Mouse (Mus musculus) ES-Bruce4 (cell line): ENCODE results near the gene Ccdc60. TPM values are rescaled to one million over a fixed set of nuclear protein-coding genes. Genes with fewer than 3 reads are reported as not detected.

Experiments
- H3K27ac ChIP-seq: 2 replicates; pipeline ENCODE4 v1.5.1; 2012; ENCODE audit warnings: low read length, inconsistent platforms; ENCODE audit not compliant: insufficient read depth
- H3K27me3 ChIP-seq: 2 replicates; pipeline ENCODE4 v1.6.1; 2012; ENCODE audit warnings: mild to moderate bottlenecking, low read length, inconsistent platforms; ENCODE audit not compliant: control insufficient read depth, poor library complexity, insufficient read depth, severe bottlenecking
- H3K36me3 ChIP-seq: 2 replicates; pipeline ENCODE4 v1.6.1; 2012; ENCODE audit warnings: inconsistent platforms, mild to moderate bottlenecking, low read length, moderate library complexity; ENCODE audit not compliant: control insufficient read depth, poor library complexity, insufficient read depth, severe bottlenecking
- H3K4me1 ChIP-seq: one replicate; pipeline ENCODE4 v1.8.1; 2011; ENCODE audit warnings: low read length; ENCODE audit not compliant: control insufficient read depth, insufficient read depth
- H3K4me3 ChIP-seq: 2 replicates; pipeline ENCODE4 v1.5.1; 2011; ENCODE audit warnings: low read depth, mild to moderate bottlenecking, low read length
- H3K9ac ChIP-seq: 2 replicates; pipeline ENCODE4 v1.6.1; 2012; ENCODE audit warnings: low read depth, mild to moderate bottlenecking, inconsistent platforms; ENCODE audit not compliant: poor library complexity, severe bottlenecking
- H3K9me3 ChIP-seq: replicated peaks from 2 replicates; pipeline ENCODE4 v1.6.1; 2012; ENCODE audit warnings: mild to moderate bottlenecking, low read length, inconsistent platforms; ENCODE audit not compliant: control insufficient read depth, poor library complexity, insufficient read depth, severe bottlenecking
- CTCF ChIP-seq: IDR thresholded peaks from one replicate; pipeline ENCODE4 v1.8.1; 2011; ENCODE audit warnings: low read depth, low read length
- EP300 ChIP-seq: IDR thresholded peaks from 2 replicates; pipeline ENCODE4 v1.6.1; 2011; ENCODE audit warnings: low read depth, low read length; ENCODE audit not compliant: insufficient read depth
- POLR2A ChIP-seq: IDR thresholded peaks from one replicate; pipeline ENCODE4 v1.8.1; 2011; ENCODE audit warnings: low read length; ENCODE audit not compliant: insufficient read depth
- polyA plus RNA-seq: library from polyadenylated mRNA; stranded (reverse); fragments of >200 nt; gene quantifications from 2 replicates; pipeline ENCODE4 v1.2.4, GENCODE M21; 2011; ENCODE audit warnings: low read depth; ENCODE audit not compliant: missing spikeins, insufficient read depth, insufficient read length

Ccdc60 gene
- polyA plus RNA-seq, 1 experiment, result 3.0 TPM

DNA sequence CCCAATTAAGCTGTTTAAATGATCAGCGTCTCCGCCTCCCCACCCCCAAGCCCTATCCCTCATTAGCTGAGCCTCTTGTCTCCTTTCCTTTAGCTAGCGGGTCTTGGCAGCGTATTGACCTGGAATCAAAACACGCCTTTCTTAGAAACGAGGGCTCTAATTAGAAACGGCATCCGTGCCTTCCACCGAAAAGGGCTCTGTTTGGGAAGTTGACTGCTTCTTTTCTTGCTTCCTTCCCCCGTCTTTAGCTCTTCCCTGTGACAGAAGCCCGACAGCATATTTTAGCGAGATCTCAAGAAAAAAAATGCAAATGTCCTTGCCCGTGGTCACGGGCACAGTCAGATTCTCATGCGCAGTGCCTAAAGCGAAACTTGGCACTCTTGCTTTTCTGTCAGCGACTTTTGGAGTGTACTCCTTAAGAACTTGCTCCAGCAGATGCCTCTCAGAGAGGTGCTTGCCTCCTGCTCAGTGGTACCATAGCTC lies 10.3 kb downstream of the Ccdc60 start:
- TF ChIP-seq EP300 (no peak), POLR2A (no peak), CTCF (no peak)
- no peaks in the 10 kb centered on the region for H3K27me3 ChIP-seq
- no peaks in the 10 kb centered on the region for H3K4me1 ChIP-seq
- no peaks in the 10 kb centered on the region for H3K36me3 ChIP-seq
- no peak overlapping the region for H3K27ac ChIP-seq
- H3K4me3 ChIP-seq, result no peak overlapping the region
- H3K9me3 ChIP-seq, result peaks cover 5% of the 10 kb centered on the region; the same call in 1 of the 2 replicates
- no peak overlapping the region for H3K9ac ChIP-seq

GRCm38 (mm10) chr5:116277951-116278350 lies 10.8 kb downstream of the Ccdc60 start:
- H3K27me3 ChIP-seq, result no peaks in the 10 kb centered on the region
- no peak for TF ChIP-seq POLR2A
- no peak for TF ChIP-seq CTCF
- no peak for TF ChIP-seq EP300
- no peaks in the 10 kb centered on the region for H3K36me3 ChIP-seq
- H3K9ac ChIP-seq, result no peak overlapping the region
- no peaks in the 10 kb centered on the region for H3K4me1 ChIP-seq
- H3K9me3 ChIP-seq, result peaks cover 5% of the 10 kb centered on the region; the same call in 1 of the 2 replicates
- no peak overlapping the region for H3K27ac ChIP-seq
- no peak overlapping the region for H3K4me3 ChIP-seq

DNA sequence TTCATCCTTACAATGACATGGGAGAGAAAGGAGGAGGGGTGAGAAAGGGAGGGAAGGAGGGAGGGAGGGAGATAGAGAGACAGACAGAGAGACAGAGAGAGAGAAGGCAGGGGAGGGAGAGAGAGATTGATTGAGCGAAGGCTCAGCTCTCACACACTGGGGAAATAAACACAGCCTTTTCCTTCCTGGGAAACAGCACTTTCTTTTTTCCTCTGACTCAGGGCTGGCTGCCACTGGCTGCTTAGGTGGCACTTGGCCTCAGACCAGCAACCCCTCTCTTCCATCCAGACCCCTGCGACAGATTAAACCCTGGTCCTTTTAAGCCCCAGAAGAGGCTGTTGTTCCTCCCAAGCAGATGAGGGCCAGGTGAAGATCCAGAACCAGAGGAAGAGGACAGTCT lies 14.0 kb downstream of the Ccdc60 start:
- Histone ChIP-seq H3K4me1 (no peaks in the 10 kb centered on the region), H3K27me3 (no peaks in the 10 kb centered on the region), H3K4me3 (no peak overlapping the region), H3K9ac (no peak overlapping the region), H3K9me3 (peaks cover 5% of the 10 kb centered on the region; the same call in 1 of the 2 replicates), H3K36me3 (no peaks in the 10 kb centered on the region), H3K27ac (no peak overlapping the region)
- no peak for TF ChIP-seq EP300
- TF ChIP-seq POLR2A, result no peak
- no peak for TF ChIP-seq CTCF

DNA sequence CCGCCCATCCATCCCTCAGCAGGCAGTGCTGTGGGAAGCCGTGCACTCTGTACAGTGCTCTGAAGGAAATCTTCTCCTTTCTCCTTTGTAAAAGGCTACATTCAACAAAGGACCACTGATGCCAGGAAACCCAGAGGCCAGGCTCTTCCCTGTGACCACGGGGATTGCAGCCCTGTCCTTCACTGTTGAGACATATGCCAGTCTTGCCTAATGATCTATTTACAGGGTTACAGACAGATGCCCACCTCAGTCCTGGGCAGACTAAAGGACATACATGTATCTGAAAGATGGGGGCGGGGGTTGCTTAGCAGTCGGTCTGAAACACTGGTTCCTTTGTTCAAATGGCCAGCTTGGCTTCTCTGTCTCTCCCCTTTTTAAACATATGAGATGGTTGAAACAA lies 14.4 kb downstream of the Ccdc60 start:
- H3K9ac ChIP-seq, result no peak overlapping the region
- H3K36me3 ChIP-seq, result no peaks in the 10 kb centered on the region
- peaks cover 5% of the 10 kb centered on the region; the same call in 1 of the 2 replicates for H3K9me3 ChIP-seq
- H3K27ac ChIP-seq, result no peak overlapping the region
- H3K4me1 ChIP-seq, result no peaks in the 10 kb centered on the region
- no peak overlapping the region for H3K4me3 ChIP-seq
- H3K27me3 ChIP-seq, result no peaks in the 10 kb centered on the region
- TF ChIP-seq CTCF (no peak), EP300 (no peak), POLR2A (no peak)

DNA sequence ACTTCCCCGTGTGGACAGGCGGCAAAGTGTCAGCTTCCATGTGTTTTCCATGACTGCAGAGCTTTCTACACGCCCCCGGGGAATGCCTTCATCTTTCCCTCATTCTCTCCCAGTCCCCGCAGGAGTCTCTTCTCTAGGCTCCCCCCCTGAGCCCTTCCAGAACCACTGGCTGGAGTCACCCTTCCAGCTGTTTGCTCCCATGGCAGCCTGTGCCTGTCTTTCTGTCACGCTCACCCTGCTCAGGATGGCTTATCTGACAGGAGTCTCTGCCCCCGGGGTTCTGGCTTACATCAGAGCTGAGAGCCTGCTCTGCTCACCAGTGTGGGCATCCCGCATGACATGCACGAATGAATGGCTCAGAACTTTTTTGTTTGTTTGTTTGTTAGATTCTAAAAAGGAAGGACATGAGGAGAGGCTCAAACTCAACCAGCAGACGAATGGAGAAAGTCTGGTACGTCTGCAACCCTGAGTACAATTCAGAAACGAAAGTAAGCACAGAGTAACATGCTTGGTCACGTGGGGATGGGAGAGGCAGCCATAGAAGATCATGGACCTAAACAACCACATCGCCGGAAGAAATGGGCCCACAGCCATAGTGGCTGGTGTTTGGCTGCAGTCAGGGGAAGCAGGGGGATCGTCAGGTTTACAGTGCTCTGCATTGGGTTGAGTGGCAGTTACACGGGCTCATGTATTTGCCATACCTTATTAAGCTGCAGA lies 17.1 kb downstream of the Ccdc60 start:
- no peaks in the 10 kb centered on the region for H3K27me3 ChIP-seq
- H3K4me1 ChIP-seq, result no peaks in the 10 kb centered on the region
- no peak overlapping the region for H3K4me3 ChIP-seq

GRCm38 (mm10) chr5:116269212-116270145 lies 19.3 kb downstream of the Ccdc60 start:
- H3K4me3 ChIP-seq, result no peak overlapping the region

More for the DNA sequence above, 17.1 kb downstream of the Ccdc60 start:
- Histone ChIP-seq H3K9me3 (no peaks in the 10 kb centered on the region), H3K27ac (no peak overlapping the region), H3K9ac (no peak overlapping the region), H3K36me3 (no peaks in the 10 kb centered on the region)
- TF ChIP-seq CTCF, result no peak
- TF ChIP-seq EP300, result no peak
- TF ChIP-seq POLR2A, result no peak

More at GRCm38 (mm10) chr5:116269212-116270145, 19.3 kb downstream of the Ccdc60 start:
- no peak for TF ChIP-seq POLR2A
- TF ChIP-seq EP300, result no peak
- no peak overlapping the region for H3K9ac ChIP-seq
- H3K27me3 ChIP-seq, result no peaks in the 10 kb centered on the region
- H3K27ac ChIP-seq, result no peak overlapping the region
- H3K36me3 ChIP-seq, result no peaks in the 10 kb centered on the region
- H3K9me3 ChIP-seq, result no peaks in the 10 kb centered on the region
- no peaks in the 10 kb centered on the region for H3K4me1 ChIP-seq
